Mouse (Mus musculus) E14TG2a.4 (cell line): ENCODE results near the gene Actr5.

Experiments used
- H3K27me3 ChIP-seq: 2 replicates; pipeline ENCODE4 v1.6.1; 2014; ENCODE audit warnings: low read length, control low read depth; ENCODE audit not compliant: insufficient read depth
- H3K36me3 ChIP-seq: 2 replicates; pipeline ENCODE4 v1.6.1; 2014; ENCODE audit warnings: low read length, control low read depth; ENCODE audit not compliant: insufficient read depth
- H3K4me1 ChIP-seq: replicated peaks from 2 replicates; pipeline ENCODE4 v1.6.1; 2014; ENCODE audit warnings: low read depth, low read length, control low read depth
- H3K4me3 ChIP-seq: replicated peaks from 2 replicates; pipeline ENCODE4 v1.5.1; 2014; ENCODE audit warnings: mild to moderate bottlenecking, low read length
- H3K9me3 ChIP-seq: 2 replicates; pipeline ENCODE4 v1.6.1; 2014; ENCODE audit warnings: low read length, control low read depth
- CTCF ChIP-seq: conservative IDR thresholded peaks from 2 replicates; pipeline ENCODE4 v1.5.1; 2014; ENCODE audit warnings: low read length
- NANOG ChIP-seq: IDR thresholded peaks from 2 replicates; pipeline ENCODE4 v1.6.1; 2014; ENCODE audit warnings: borderline replicate concordance, low read length, mixed read lengths
- POU5F1 ChIP-seq: IDR thresholded peaks from 2 replicates; pipeline ENCODE4 v1.6.1; 2014; ENCODE audit warnings: low read length, borderline replicate concordance

Actr5 gene

GRCm38 (mm10) chr2:158667022-158667670 lies 42.5 kb downstream of the Actr5 start:
- H3K4me3 ChIP-seq: peak overlapping the region; percentile 86
- no peaks in the 10 kb centered on the region for H3K9me3 ChIP-seq
- TF ChIP-seq CTCF: no peak
- no peak for TF ChIP-seq NANOG
- TF ChIP-seq POU5F1: no peak
- peaks cover 72% of the 10 kb centered on the region for H3K27me3 ChIP-seq
- H3K4me1 ChIP-seq: peaks cover 29% of the 10 kb centered on the region
- H3K36me3 ChIP-seq: no peaks in the 10 kb centered on the region

GRCm38 (mm10) chr2:158667671-158668432 lies 43.2 kb downstream of the Actr5 start:
- Histone ChIP-seq H3K27me3 (peaks cover 79% of the 10 kb centered on the region), H3K4me1 (peaks cover 32% of the 10 kb centered on the region), H3K36me3 (no peaks in the 10 kb centered on the region), H3K9me3 (no peaks in the 10 kb centered on the region), H3K4me3 (peak overlapping the region; percentile 86)
- no peak for TF ChIP-seq CTCF
- no peak for TF ChIP-seq POU5F1
- no peak for TF ChIP-seq NANOG

- no peak for TF ChIP-seq CTCF
- TF ChIP-seq NANOG: no peak
- TF ChIP-seq POU5F1: no peak
- Histone ChIP-seq H3K9me3 (no peaks in the 10 kb centered on the region), H3K36me3 (no peaks in the 10 kb centered on the region), H3K4me3 (peak overlapping the region; percentile 86), H3K27me3 (peaks cover 82% of the 10 kb centered on the region), H3K4me1 (peaks cover 39% of the 10 kb centered on the region)
Measured at GRCm38 (mm10) chr2:158668433-158669010, 43.8 kb downstream of the Actr5 start.

- Histone ChIP-seq H3K9me3 (no peaks in the 10 kb centered on the region), H3K4me3 (peak overlapping the region; percentile 86; the same call in 1 of the 2 replicates), H3K4me1 (peaks cover 48% of the 10 kb centered on the region), H3K27me3 (peaks cover 84% of the 10 kb centered on the region), H3K36me3 (no peaks in the 10 kb centered on the region)
- TF ChIP-seq NANOG (no peak), CTCF (no peak), POU5F1 (no peak)
Measured at GRCm38 (mm10) chr2:158669199-158670195, 44.8 kb downstream of the Actr5 start.

- no peak overlapping the region for H3K4me3 ChIP-seq
- peaks cover 54% of the 10 kb centered on the region for H3K4me1 ChIP-seq
- no peaks in the 10 kb centered on the region for H3K9me3 ChIP-seq
- TF ChIP-seq CTCF (no peak), POU5F1 (no peak)
- peaks cover 80% of the 10 kb centered on the region for H3K27me3 ChIP-seq
- H3K36me3 ChIP-seq: no peaks in the 10 kb centered on the region
Measured at GRCm38 (mm10) chr2:158670571-158670970, 45.9 kb downstream of the Actr5 start.

GRCm38 (mm10) chr2:158672829-158673228 lies 48.1 kb downstream of the Actr5 start:
- TF ChIP-seq CTCF: no peak
- TF ChIP-seq NANOG: no peak
- no peak for TF ChIP-seq POU5F1
- Histone ChIP-seq H3K9me3 (no peaks in the 10 kb centered on the region), H3K4me3 (no peak overlapping the region), H3K36me3 (no peaks in the 10 kb centered on the region), H3K27me3 (peaks cover 58% of the 10 kb centered on the region), H3K4me1 (peaks cover 41% of the 10 kb centered on the region)

GRCm38 (mm10) chr2:158673493-158673892 lies 48.8 kb downstream of the Actr5 start:
- H3K9me3 ChIP-seq: no peaks in the 10 kb centered on the region
- no peaks in the 10 kb centered on the region for H3K36me3 ChIP-seq
- H3K4me3 ChIP-seq: no peak overlapping the region
- peaks cover 51% of the 10 kb centered on the region for H3K27me3 ChIP-seq
- TF ChIP-seq POU5F1 (no peak), NANOG (no peak), CTCF (no peak)
- peaks cover 34% of the 10 kb centered on the region for H3K4me1 ChIP-seq

- peaks cover 49% of the 10 kb centered on the region for H3K27me3 ChIP-seq
- H3K4me1 ChIP-seq: peaks cover 28% of the 10 kb centered on the region
- no peaks in the 10 kb centered on the region for H3K36me3 ChIP-seq
- TF ChIP-seq POU5F1: no peak
- TF ChIP-seq NANOG: no peak
- no peak for TF ChIP-seq CTCF
- no peak overlapping the region for H3K4me3 ChIP-seq
- H3K9me3 ChIP-seq: no peaks in the 10 kb centered on the region
Measured at GRCm38 (mm10) chr2:158674131-158674530, 49.4 kb downstream of the Actr5 start.
